Mouse (Mus musculus) lung, postnatal 25 days (tissue): ENCODE measurements around the gene Bscl2.
A peak's percentile ranks its signal among the peaks of the same experiment; 100 is the strongest.
"Not testable (repeated sequence)": the region's sequence is repeated elsewhere in the genome, so short reads cannot be mapped to it uniquely, and the experiment has no call there.

Experiments used
- DNase-seq: peaks from one replicate; pipeline ENCODE4 v3.0.0; 2022; ENCODE audit warnings: low spot score

Gene Bscl2

GRCm38 (mm10) chr19:8831262-8831661, 6.0 kb upstream of the Bscl2 start:
- no peak for DNase-seq

- DNase-seq: no peak
These were observed 4.3 kb upstream of the Bscl2 start for GRCm38 (mm10) chr19:8832971-8833370.

- DNase-seq: not testable (repeated sequence)
These were observed 940 bp upstream of the Bscl2 start for GRCm38 (mm10) chr19:8836327-8836726.

- no peak for DNase-seq
These were observed 919 bp downstream of the Bscl2 start for GRCm38 (mm10) chr19:8838041-8838730.

GRCm38 (mm10) chr19:8839103-8839907, 2.0 kb downstream of the Bscl2 start, which contains the start of gene Gng3:
Gene Gng3, minus strand, starts transcription at chr19:8839194.
- no peak for DNase-seq

- peak; percentile 82 for DNase-seq
These were observed 2.9 kb downstream of the Bscl2 start for GRCm38 (mm10) chr19:8839908-8840791.

- DNase-seq: no peak
These were observed 3.7 kb downstream of the Bscl2 start for GRCm38 (mm10) chr19:8841012-8841411.

- DNase-seq: peak; percentile 46
These were observed 5.7 kb downstream of the Bscl2 start for GRCm38 (mm10) chr19:8842961-8843360.

GRCm38 (mm10) chr19:8844371-8845129, 7.3 kb downstream of the Bscl2 start:
- DNase-seq: peak; percentile 81

- DNase-seq: no peak
These were observed 11.1 kb downstream of the Bscl2 start for GRCm38 (mm10) chr19:8848356-8848755.

- no peak for DNase-seq
These were observed 13.2 kb downstream of the Bscl2 start, which contains the start of gene Lrrn4cl for GRCm38 (mm10) chr19:8850402-8850901. Gene Lrrn4cl, plus strand, starts transcription at chr19:8850768.

GRCm38 (mm10) chr19:8851639-8852038, 14.4 kb downstream of the Bscl2 start:
- DNase-seq: peak; percentile 48

GRCm38 (mm10) chr19:8852236-8852928, 15.1 kb downstream of the Bscl2 start:
- no peak for DNase-seq

- no peak for DNase-seq
These were observed 15.8 kb downstream of the Bscl2 start for GRCm38 (mm10) chr19:8853117-8853516.

- DNase-seq: peak; percentile 61
These were observed 20.4 kb downstream of the Bscl2 start for GRCm38 (mm10) chr19:8857689-8858088.

GRCm38 (mm10) chr19:8859018-8859417, 21.8 kb downstream of the Bscl2 start:
- DNase-seq: no peak

GRCm38 (mm10) chr19:8864265-8864664, 27.0 kb downstream of the Bscl2 start:
- no peak for DNase-seq

- DNase-seq: not testable (repeated sequence)
These were observed 33.1 kb downstream of the Bscl2 start for GRCm38 (mm10) chr19:8870381-8870780.

GRCm38 (mm10) chr19:8870838-8871237, 33.6 kb downstream of the Bscl2 start:
- no peak for DNase-seq
